Mouse (Mus musculus): ENCODE data around the gene Olfr30. TPM values are rescaled to one million over a fixed set of nuclear protein-coding genes. Genes with fewer than 3 reads are reported as not detected.
A peak's percentile ranks its signal among the peaks of the same experiment; 100 is the strongest.
"Not testable (repeated sequence)": the region's sequence is repeated elsewhere in the genome, so short reads cannot be mapped to it uniquely, and the experiment has no call there.

Olfr30 gene
- polyA plus RNA-seq (2014; fragmentation: Nextera tagmentation; extraction: Ambion mirVana) = not detected in 2 replicates

DNA sequence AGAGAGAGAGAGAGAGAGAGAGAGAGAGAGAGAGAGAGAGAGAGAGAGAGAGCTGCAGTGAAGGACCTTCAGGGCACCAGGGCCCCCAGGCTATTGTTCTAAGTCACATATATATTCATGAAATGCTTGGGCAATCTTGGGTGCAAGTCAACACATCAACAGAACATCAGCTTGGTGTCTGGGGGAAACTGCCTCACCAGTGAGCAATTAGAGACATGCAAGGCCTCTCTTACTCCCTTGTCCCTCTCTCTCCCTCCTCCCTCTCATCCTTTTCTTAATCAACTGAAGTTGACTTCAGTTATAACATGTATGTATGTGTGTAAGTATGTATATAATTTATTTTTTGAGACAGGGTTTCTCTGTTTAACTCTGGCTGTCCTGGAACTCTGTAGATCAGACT, at the start of gene Olfr30:
Olfr30 (minus strand) TSS at position 101 of the 400 bp plus-strand sequence.
- Histone ChIP-seq H3K9ac (ENCODE audit: low read length) (no peak within 1 kb of the TSS), H3K9me3 (replicated peaks; ENCODE audit: control insufficient read depth, low read length) (no peaks in the 10 kb centered on the region), H3K4me1 (ENCODE audit: control insufficient read depth, insufficient read depth, low read length) (no peaks in the 10 kb centered on the region), H3K27ac (ENCODE audit: low read depth, low read length) (no peak within 1 kb of the TSS), H3K4me3 (ENCODE audit: low read depth, low read length) (no peak within 1 kb of the TSS), H3K4me2 (ENCODE audit: low read length) (no peak within 1 kb of the TSS), H3K27me3 (replicated peaks; ENCODE audit: control insufficient read depth, insufficient read depth, low read length) (no peaks in the 10 kb centered on the region), H3K36me3 (ENCODE audit: control insufficient read depth, insufficient read depth, low read length) (no peaks in the 10 kb centered on the region)
- no peak for ATAC-seq
- no peak for DNase-seq (ENCODE audit: low spot score)

DNA sequence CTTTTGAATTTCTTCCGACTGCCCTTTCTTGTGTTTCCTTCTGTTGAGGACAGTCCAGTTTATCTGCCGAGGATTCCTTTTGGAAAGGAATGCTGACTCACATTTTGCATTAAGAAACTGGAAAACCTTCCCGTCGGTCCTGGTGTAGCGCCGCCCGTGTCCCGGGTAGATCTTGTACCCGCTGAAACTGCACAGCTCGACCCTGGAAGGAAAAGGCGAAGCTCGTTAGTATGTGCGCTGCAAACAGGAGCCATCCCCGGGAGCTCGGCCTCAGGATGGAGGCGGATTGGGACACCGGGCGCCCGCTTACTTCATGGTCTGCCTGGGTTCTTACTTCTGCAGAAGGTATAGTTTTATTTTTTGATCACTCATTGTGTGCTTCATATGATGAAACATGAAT, 47.0 kb upstream of the Olfr30 start:
- H3K4me2 ChIP-seq (ENCODE audit: low read length); ATAC-seq; DNase-seq (ENCODE audit: low spot score); H3K4me3 ChIP-seq (ENCODE audit: low read depth, low read length); H3K4me1 ChIP-seq (ENCODE audit: control insufficient read depth, insufficient read depth, low read length); H3K36me3 ChIP-seq (ENCODE audit: control insufficient read depth, insufficient read depth, low read length); H3K27me3 ChIP-seq (replicated peaks; ENCODE audit: control insufficient read depth, insufficient read depth, low read length); H3K9ac ChIP-seq (ENCODE audit: low read length); H3K27ac ChIP-seq (ENCODE audit: low read depth, low read length); H3K9me3 ChIP-seq (replicated peaks; ENCODE audit: control insufficient read depth, low read length): not testable (repeated sequence)
- WGBS = 85% methylated on average over 19 of the region's 19 CpGs

DNA sequence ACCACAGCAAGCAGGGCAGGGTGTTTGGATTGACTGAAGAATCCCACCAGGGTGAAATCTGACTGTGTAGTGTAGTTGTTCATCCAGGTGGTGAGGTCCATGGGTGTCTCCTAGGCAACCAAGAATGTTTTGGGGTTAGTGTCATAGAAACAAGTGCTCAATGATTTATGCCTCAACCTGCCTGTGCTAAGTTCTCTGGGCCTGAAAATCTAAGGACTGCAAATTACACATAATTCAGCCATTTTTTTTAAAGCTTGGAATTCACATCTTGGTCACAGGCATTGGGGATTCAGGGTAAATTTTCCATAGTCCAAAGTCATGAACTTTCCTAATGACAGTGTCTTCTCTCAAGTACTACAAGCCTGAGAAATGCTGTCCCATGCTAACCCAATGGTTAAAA, 40.4 kb upstream of the Olfr30 start, which contains the start of gene Olfr331:
Olfr331 (minus strand) TSS at position 101 of the 400 bp plus-strand sequence.
- not testable (repeated sequence) for H3K36me3 ChIP-seq (ENCODE audit: control insufficient read depth, insufficient read depth, low read length); DNase-seq (ENCODE audit: low spot score); H3K4me1 ChIP-seq (ENCODE audit: control insufficient read depth, insufficient read depth, low read length); H3K4me3 ChIP-seq (ENCODE audit: low read depth, low read length); H3K27ac ChIP-seq (ENCODE audit: low read depth, low read length); H3K27me3 ChIP-seq (replicated peaks; ENCODE audit: control insufficient read depth, insufficient read depth, low read length); H3K4me2 ChIP-seq (ENCODE audit: low read length); ATAC-seq; H3K9ac ChIP-seq (ENCODE audit: low read length); H3K9me3 ChIP-seq (replicated peaks; ENCODE audit: control insufficient read depth, low read length)

DNA sequence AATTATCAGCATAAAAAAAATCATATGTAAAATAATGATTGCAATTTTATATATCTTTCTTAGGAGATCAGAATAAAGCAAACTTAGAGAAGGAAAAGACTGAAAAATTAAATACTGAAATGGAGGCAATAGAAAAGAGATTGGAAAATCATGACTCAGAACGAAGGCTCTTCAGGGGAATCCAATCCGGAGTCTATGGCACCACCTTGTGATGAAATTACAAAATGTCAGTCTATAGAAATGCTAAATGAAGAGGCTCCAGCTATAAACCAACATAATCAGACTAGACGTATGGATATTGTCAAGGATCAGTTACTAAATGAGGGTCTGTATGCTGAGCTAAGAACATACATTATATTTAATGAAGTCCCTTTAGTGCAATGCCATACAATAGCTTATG, 37.2 kb upstream of the Olfr30 start:
- H3K27ac ChIP-seq (ENCODE audit: low read depth, low read length) = no peak overlapping the region
- H3K4me1 ChIP-seq (ENCODE audit: control insufficient read depth, insufficient read depth, low read length) = no peaks in the 10 kb centered on the region
- H3K36me3 ChIP-seq (ENCODE audit: control insufficient read depth, insufficient read depth, low read length) = no peaks in the 10 kb centered on the region
- ATAC-seq = no peak
- no peaks in the 10 kb centered on the region for H3K27me3 ChIP-seq (replicated peaks; ENCODE audit: control insufficient read depth, insufficient read depth, low read length)
- no peak overlapping the region for H3K4me3 ChIP-seq (ENCODE audit: low read depth, low read length)
- WGBS = 60% methylated on average over 3 of the region's 3 CpGs
- no peak overlapping the region for H3K4me2 ChIP-seq (ENCODE audit: low read length)
- H3K9me3 ChIP-seq (replicated peaks; ENCODE audit: control insufficient read depth, low read length) = no peaks in the 10 kb centered on the region
- no peak overlapping the region for H3K9ac ChIP-seq (ENCODE audit: low read length)
- peak; percentile 66 for DNase-seq (ENCODE audit: low spot score)

DNA sequence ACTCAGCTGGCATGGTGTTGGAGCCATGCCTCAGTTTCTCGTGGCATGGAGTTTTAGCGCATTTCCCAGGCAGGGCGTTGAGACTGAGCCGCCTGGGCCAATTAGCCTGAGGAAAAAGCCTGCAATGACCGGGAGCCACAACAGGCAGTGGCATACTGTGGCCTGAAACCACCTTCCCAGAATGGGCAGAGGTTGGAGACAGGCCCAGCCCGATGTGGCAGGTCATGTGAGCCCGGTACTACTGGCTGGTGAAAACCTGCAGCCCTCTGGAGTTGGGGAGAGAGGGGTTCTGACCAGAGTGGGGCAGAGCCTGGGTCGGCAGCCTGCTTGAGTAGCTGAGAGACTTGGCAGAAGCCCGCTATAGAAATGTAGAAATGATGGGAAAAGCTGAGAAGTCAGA, 36.7 kb upstream of the Olfr30 start:
- no peak for ATAC-seq
- Histone ChIP-seq H3K4me2 (ENCODE audit: low read length) (no peak overlapping the region), H3K27me3 (replicated peaks; ENCODE audit: control insufficient read depth, insufficient read depth, low read length) (no peaks in the 10 kb centered on the region), H3K36me3 (ENCODE audit: control insufficient read depth, insufficient read depth, low read length) (no peaks in the 10 kb centered on the region), H3K27ac (ENCODE audit: low read depth, low read length) (no peak overlapping the region), H3K9ac (ENCODE audit: low read length) (no peak overlapping the region), H3K9me3 (replicated peaks; ENCODE audit: control insufficient read depth, low read length) (no peaks in the 10 kb centered on the region), H3K4me3 (ENCODE audit: low read depth, low read length) (no peak overlapping the region), H3K4me1 (ENCODE audit: control insufficient read depth, insufficient read depth, low read length) (no peaks in the 10 kb centered on the region)
- no peak for DNase-seq (ENCODE audit: low spot score)
- 83% methylated on average over 9 of the region's 9 CpGs for WGBS

DNA sequence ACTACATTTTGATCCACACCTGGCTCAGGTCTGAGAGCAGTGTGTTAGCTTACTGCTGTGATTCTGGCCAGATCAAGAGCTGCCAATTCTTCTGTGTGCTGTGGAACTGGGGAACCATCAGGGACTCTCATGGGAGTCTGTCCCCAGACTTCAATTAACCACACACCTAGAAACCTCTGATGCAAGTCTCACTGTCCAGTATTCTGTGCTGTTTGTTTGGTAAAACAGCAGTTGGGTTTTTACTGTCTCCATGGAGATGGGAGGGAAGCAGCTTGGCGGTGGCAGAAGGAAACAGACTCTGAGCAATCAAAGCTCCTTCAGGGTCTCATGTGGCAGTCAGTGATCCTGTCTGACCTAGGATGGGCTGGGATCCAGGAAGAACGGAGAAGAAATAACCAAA, 30.4 kb upstream of the Olfr30 start, which contains the start of gene Olfr332:
Olfr332 (minus strand) TSS at position 101 of the 400 bp plus-strand sequence.
- H3K27ac ChIP-seq (ENCODE audit: low read depth, low read length) = no peak within 1 kb of the TSS
- H3K4me2 ChIP-seq (ENCODE audit: low read length) = no peak within 1 kb of the TSS
- no peak within 1 kb of the TSS for H3K4me3 ChIP-seq (ENCODE audit: low read depth, low read length)
- no peaks in the 10 kb centered on the region for H3K4me1 ChIP-seq (ENCODE audit: control insufficient read depth, insufficient read depth, low read length)
- DNase-seq (ENCODE audit: low spot score) = no peak
- H3K9ac ChIP-seq (ENCODE audit: low read length) = no peak within 1 kb of the TSS
- 85% methylated on average over 2 of the region's 2 CpGs for WGBS
- no peaks in the 10 kb centered on the region for H3K27me3 ChIP-seq (replicated peaks; ENCODE audit: control insufficient read depth, insufficient read depth, low read length)
- no peak for ATAC-seq
- no peaks in the 10 kb centered on the region for H3K9me3 ChIP-seq (replicated peaks; ENCODE audit: control insufficient read depth, low read length)
- H3K36me3 ChIP-seq (ENCODE audit: control insufficient read depth, insufficient read depth, low read length) = no peaks in the 10 kb centered on the region

DNA sequence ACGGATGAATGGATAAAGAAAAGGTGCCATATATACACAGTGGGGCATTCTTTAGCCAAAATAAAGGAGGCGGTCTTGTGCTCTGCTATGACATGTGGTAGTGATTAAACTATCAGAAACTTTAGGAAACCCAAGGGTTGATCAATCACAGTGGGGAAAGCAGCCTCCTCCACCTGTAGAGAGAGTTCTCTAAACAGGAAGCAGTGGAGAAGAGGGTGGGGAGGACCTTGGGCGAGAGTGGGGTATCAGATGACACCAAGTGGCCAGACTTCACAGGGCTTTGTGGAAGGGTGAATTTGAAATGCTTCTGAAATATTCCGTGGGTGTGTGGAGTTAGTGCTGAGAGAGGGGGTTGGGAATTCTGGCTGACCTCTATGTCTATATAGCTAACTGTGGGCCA, 8.5 kb downstream of the Olfr30 start:
- 70% methylated on average over 4 of the region's 4 CpGs for WGBS
- no peak overlapping the region for H3K9ac ChIP-seq (ENCODE audit: low read length)

DNA sequence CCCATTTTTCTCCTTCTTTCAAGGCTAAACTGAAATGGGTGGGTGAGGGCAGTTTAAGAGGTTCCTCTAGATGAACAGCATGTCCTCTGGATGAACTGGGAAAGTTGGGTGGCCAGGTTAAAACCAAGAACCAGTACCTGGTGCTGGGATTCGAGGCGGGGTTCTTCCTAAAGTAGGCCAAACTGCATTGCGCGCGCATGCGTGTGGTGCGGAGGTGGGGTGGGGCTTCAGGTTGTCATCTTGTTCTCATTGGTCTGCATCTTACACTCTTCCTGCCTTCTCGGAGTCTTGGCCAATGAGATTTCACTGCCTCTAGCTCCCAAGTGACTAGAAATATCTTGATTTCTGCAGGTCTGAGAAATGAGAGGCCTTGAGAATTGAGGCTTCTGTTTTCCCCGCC, 9.3 kb downstream of the Olfr30 start, which contains the start of gene Lypd9:
Lypd9 (minus strand) TSS at position 165 of the 400 bp plus-strand sequence.
- Histone ChIP-seq H3K9me3 (replicated peaks; ENCODE audit: control insufficient read depth, low read length) (0 out of 2 replicates have a peak, but pooled peaks cover 3% of the 10 kb centered on the region), H3K4me2 (ENCODE audit: low read length) (no peak within 1 kb of the TSS), H3K4me1 (ENCODE audit: control insufficient read depth, insufficient read depth, low read length) (no peaks in the 10 kb centered on the region), H3K9ac (ENCODE audit: low read length) (no peak within 1 kb of the TSS), H3K36me3 (ENCODE audit: control insufficient read depth, insufficient read depth, low read length) (no peaks in the 10 kb centered on the region), H3K4me3 (ENCODE audit: low read depth, low read length) (no peak within 1 kb of the TSS), H3K27me3 (replicated peaks; ENCODE audit: control insufficient read depth, insufficient read depth, low read length) (no peaks in the 10 kb centered on the region), H3K27ac (ENCODE audit: low read depth, low read length) (no peak within 1 kb of the TSS)
- WGBS = 98% methylated on average over 9 of the region's 9 CpGs
- DNase-seq (ENCODE audit: low spot score) (no peak), ATAC-seq (no peak)

More for the DNA sequence above, 8.5 kb downstream of the Olfr30 start:
- 0 out of 2 replicates have a peak, but pooled peaks cover 3% of the 10 kb centered on the region for H3K9me3 ChIP-seq (replicated peaks; ENCODE audit: control insufficient read depth, low read length)
- H3K27ac ChIP-seq (ENCODE audit: low read depth, low read length) = no peak overlapping the region
- no peak for DNase-seq (ENCODE audit: low spot score)
- H3K27me3 ChIP-seq (replicated peaks; ENCODE audit: control insufficient read depth, insufficient read depth, low read length) = no peaks in the 10 kb centered on the region
- H3K36me3 ChIP-seq (ENCODE audit: control insufficient read depth, insufficient read depth, low read length) = no peaks in the 10 kb centered on the region
- H3K4me2 ChIP-seq (ENCODE audit: low read length) = no peak overlapping the region
- H3K4me3 ChIP-seq (ENCODE audit: low read depth, low read length) = no peak overlapping the region
- no peak for ATAC-seq
- no peaks in the 10 kb centered on the region for H3K4me1 ChIP-seq (ENCODE audit: control insufficient read depth, insufficient read depth, low read length)

DNA sequence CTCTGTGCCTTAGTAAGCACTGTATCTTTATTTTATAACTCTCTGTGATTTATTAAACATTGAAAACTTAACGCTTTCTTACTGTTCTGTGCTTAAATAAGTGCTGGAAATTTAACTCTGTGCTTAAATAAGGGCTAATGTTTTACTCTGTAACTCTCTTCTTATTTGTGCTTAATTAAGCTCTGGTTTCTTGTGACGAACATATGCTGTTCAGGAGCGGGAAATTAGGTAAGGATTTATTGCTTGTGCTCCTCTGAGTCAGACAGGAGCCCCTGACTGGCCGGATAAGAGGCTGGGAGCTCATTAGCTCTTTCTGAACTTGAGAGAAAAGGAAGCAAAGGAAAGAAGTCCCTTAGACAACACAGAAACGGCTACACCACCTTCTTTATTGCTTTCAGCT, 24.2 kb downstream of the Olfr30 start:
- no peaks in the 10 kb centered on the region for H3K9me3 ChIP-seq (replicated peaks; ENCODE audit: control insufficient read depth, low read length)
- no peak for ATAC-seq
- no peak overlapping the region for H3K4me2 ChIP-seq (ENCODE audit: low read length)
- no peaks in the 10 kb centered on the region for H3K36me3 ChIP-seq (ENCODE audit: control insufficient read depth, insufficient read depth, low read length)
- no peaks in the 10 kb centered on the region for H3K4me1 ChIP-seq (ENCODE audit: control insufficient read depth, insufficient read depth, low read length)
- no peak for DNase-seq (ENCODE audit: low spot score)
- 15% methylated on average over 5 of the region's 5 CpGs for WGBS
- H3K27me3 ChIP-seq (replicated peaks; ENCODE audit: control insufficient read depth, insufficient read depth, low read length) = no peaks in the 10 kb centered on the region
- H3K9ac ChIP-seq (ENCODE audit: low read length) = no peak overlapping the region
- no peak overlapping the region for H3K4me3 ChIP-seq (ENCODE audit: low read depth, low read length)
- H3K27ac ChIP-seq (ENCODE audit: low read depth, low read length) = no peak overlapping the region

All from forebrain, embryonic 14.5 days (tissue).